In the genomic region with DNA sequence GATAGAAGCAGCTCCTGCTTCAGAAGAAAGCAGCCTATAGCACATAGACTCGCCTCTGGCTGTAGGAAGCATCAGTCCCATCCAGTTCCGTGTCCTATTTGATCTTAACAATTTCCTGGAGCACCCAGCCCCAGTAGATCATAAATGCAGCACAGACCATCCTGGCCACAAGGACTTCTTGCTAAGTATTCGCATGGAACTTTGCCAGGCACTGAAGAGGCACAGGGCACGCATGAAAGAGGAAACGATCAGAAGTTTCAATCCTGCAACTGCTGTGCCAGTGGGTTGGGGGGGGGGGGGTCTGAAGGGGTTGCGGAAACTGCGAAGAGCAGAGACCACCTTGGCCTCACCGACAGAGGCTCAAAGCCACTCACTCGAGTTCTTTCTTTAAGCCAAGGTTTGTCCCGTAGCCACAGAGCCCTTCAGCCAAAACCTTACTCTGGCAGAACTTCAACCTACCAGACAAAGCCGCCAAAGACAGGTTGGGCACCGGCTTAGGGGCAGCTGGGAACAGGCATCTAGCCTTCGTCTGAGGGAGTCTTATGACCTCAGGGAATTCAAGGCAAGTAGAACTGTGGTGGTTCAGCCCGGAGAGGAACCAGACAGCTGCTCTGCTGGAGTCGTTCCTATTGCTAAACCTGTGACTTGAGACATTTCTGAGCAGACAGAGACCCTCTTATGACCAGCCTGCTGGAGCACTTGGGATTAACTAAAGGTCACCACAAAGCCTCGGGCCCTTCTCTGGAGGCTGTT, we compare ENCODE assay signal across 10 mouse cellular contexts. TPM values are rescaled to one million over a fixed set of nuclear protein-coding genes. Genes with fewer than 3 reads are reported as not detected.
DNase-seq lines count a peak whose midpoint lies in the region; ATAC-seq lines count a peak whose summit lies in the region.
"Had no signal": no experiment of that assay in that cellular context is flagged by ENCODE, and none has a peak within 500 bp of the region (broad histone marks: within the 10 kb centered on the region; RNA-seq: fewer than 3 reads in every experiment).

No protein-coding gene starts in this region.

- no peak for ATAC-seq in forebrain, embryonic 16.5 days
- no peak for ATAC-seq in neural tube, embryonic 12.5 days (ENCODE audit: low FRiP score, low read depth)
- ATAC-seq in neural tube, embryonic 15.5 days (ENCODE audit: low FRiP score), result no peak
- ATAC-seq in kidney, embryonic 14.5 days (ENCODE audit: low FRiP score, low TSS enrichment), result no peak

- peaks cover 45% of the 10 kb centered on the region for H3K4me1 ChIP-seq in forebrain, embryonic 10.5 days
- peaks cover 40% of the 10 kb centered on the region for H3K4me1 ChIP-seq in forebrain, embryonic 16.5 days (replicated peaks; ENCODE audit: control insufficient read depth, insufficient read depth, low read length)
- H3K4me1 ChIP-seq in neural tube, embryonic 12.5 days, result peaks cover 29% of the 10 kb centered on the region
- H3K4me1 ChIP-seq in neural tube, embryonic 15.5 days, result peaks cover 40% of the 10 kb centered on the region
- H3K4me1 ChIP-seq in kidney, embryonic 14.5 days (ENCODE audit: control insufficient read depth, insufficient read depth, low read length), result peaks cover 12% of the 10 kb centered on the region

- no peaks in the 10 kb centered on the region for H3K36me3 ChIP-seq in forebrain, embryonic 10.5 days (replicated peaks)
- H3K36me3 ChIP-seq in forebrain, embryonic 16.5 days (ENCODE audit: control insufficient read depth, insufficient read depth), result no peaks in the 10 kb centered on the region
- H3K36me3 ChIP-seq in neural tube, embryonic 12.5 days, result no peaks in the 10 kb centered on the region
- no peaks in the 10 kb centered on the region for H3K36me3 ChIP-seq in neural tube, embryonic 15.5 days
- H3K36me3 ChIP-seq in kidney, embryonic 14.5 days (ENCODE audit: control insufficient read depth, insufficient read depth, low read length), result no peaks in the 10 kb centered on the region
- H3K36me3 ChIP-seq: embryonic facial prominence, embryonic 15.5 days had no signal

- no peak overlapping the region for H3K9ac ChIP-seq in forebrain, embryonic 16.5 days (replicated peaks; ENCODE audit: low read depth, low read length)
- no peak overlapping the region for H3K9ac ChIP-seq in neural tube, embryonic 12.5 days
- H3K9ac ChIP-seq in neural tube, embryonic 15.5 days (replicated peaks), result no peak overlapping the region
- H3K9ac ChIP-seq in kidney, embryonic 14.5 days (ENCODE audit: low read depth, low read length), result 0 out of 2 replicates have a peak overlapping the region, but pooled peaks have one; percentile 31

- no peak for DNase-seq in forebrain, embryonic 10.5 days (ENCODE audit: extremely low spot score, low spot score)
- DNase-seq in ovary, postnatal 14 days (ENCODE audit: low spot score), result no peak
- DNase-seq in urinary bladder, postnatal 10 days (ENCODE audit: low spot score), result no peak
- DNase-seq in thymus, adult 18-20 months, result no peak
- DNase-seq: lung, postnatal 10 days had no signal

- peaks cover 65% of the 10 kb centered on the region for H3K27me3 ChIP-seq in forebrain, embryonic 10.5 days (ENCODE audit: poor library complexity, severe bottlenecking)
- peaks cover 30% of the 10 kb centered on the region for H3K27me3 ChIP-seq in forebrain, embryonic 16.5 days (replicated peaks; ENCODE audit: control insufficient read depth, insufficient read depth, low read length)
- peaks cover 46% of the 10 kb centered on the region for H3K27me3 ChIP-seq in neural tube, embryonic 12.5 days (replicated peaks)
- peaks cover 44% of the 10 kb centered on the region for H3K27me3 ChIP-seq in neural tube, embryonic 15.5 days (replicated peaks)
- H3K27me3 ChIP-seq in kidney, embryonic 14.5 days (ENCODE audit: control insufficient read depth, insufficient read depth, low read length), result peaks cover 29% of the 10 kb centered on the region

- no peak overlapping the region for H3K4me2 ChIP-seq in forebrain, embryonic 16.5 days (ENCODE audit: low read length)
- H3K4me2 ChIP-seq in neural tube, embryonic 12.5 days (replicated peaks), result peak overlapping the region; percentile 74; the same call in 1 of the 2 replicates
- H3K4me2 ChIP-seq in neural tube, embryonic 15.5 days, result no peak overlapping the region
- H3K4me2 ChIP-seq in kidney, embryonic 14.5 days (replicated peaks; ENCODE audit: low read depth, low read length), result no peak overlapping the region

- WGBS in forebrain, embryonic 10.5 days, result 81% methylated on average over 16 of the region's 16 CpGs
- WGBS in forebrain, embryonic 16.5 days, result 64% methylated on average over 16 of the region's 16 CpGs
- 81% methylated on average over 16 of the region's 16 CpGs for WGBS in neural tube, embryonic 12.5 days
- 80% methylated on average over 16 of the region's 16 CpGs for WGBS in neural tube, embryonic 15.5 days
- WGBS in kidney, embryonic 14.5 days, result 82% methylated on average over 16 of the region's 16 CpGs

- no peak overlapping the region for H3K4me3 ChIP-seq in forebrain, embryonic 10.5 days
- H3K4me3 ChIP-seq in forebrain, embryonic 16.5 days (replicated peaks; ENCODE audit: low read length), result no peak overlapping the region
- no peak overlapping the region for H3K4me3 ChIP-seq in neural tube, embryonic 12.5 days
- no peak overlapping the region for H3K4me3 ChIP-seq in neural tube, embryonic 15.5 days (replicated peaks)
- H3K4me3 ChIP-seq in kidney, embryonic 14.5 days (ENCODE audit: low read length), result no peak overlapping the region

- H3K9me3 ChIP-seq in forebrain, embryonic 10.5 days, result no peaks in the 10 kb centered on the region
- no peaks in the 10 kb centered on the region for H3K9me3 ChIP-seq in forebrain, embryonic 16.5 days (ENCODE audit: control insufficient read depth, low read length)
- H3K9me3 ChIP-seq in neural tube, embryonic 12.5 days, result no peaks in the 10 kb centered on the region
- no peaks in the 10 kb centered on the region for H3K9me3 ChIP-seq in neural tube, embryonic 15.5 days (replicated peaks)
- no peaks in the 10 kb centered on the region for H3K9me3 ChIP-seq in kidney, embryonic 14.5 days (ENCODE audit: control insufficient read depth, low read length)
- H3K9me3 ChIP-seq: embryonic facial prominence, embryonic 15.5 days had no signal

- 0 out of 2 replicates have a peak overlapping the region, but pooled peaks have one; percentile 83 for H3K27ac ChIP-seq in forebrain, embryonic 10.5 days
- no peak overlapping the region for H3K27ac ChIP-seq in forebrain, embryonic 16.5 days (ENCODE audit: low read length)
- H3K27ac ChIP-seq in neural tube, embryonic 12.5 days, result no peak overlapping the region
- H3K27ac ChIP-seq in neural tube, embryonic 15.5 days (replicated peaks), result no peak overlapping the region
- H3K27ac ChIP-seq in kidney, embryonic 14.5 days (ENCODE audit: low read depth, low read length), result no peak overlapping the region
- H3K27ac ChIP-seq: embryonic facial prominence, embryonic 15.5 days had no signal

RNA-seq across cellular contexts. Expression of a gene that starts 3.9 kb away (rescaled TPM):
- 4.1 and 5.2 TPM in 2 replicates for polyA plus RNA-seq in forebrain, embryonic 10.5 days (2016; fragmentation: Nextera tagmentation; extraction: Ambion mirVana)
- polyA plus RNA-seq in forebrain, embryonic 16.5 days (2015; fragmentation: Nextera tagmentation; extraction: Ambion mirVana), result 3.8 and 6.4 TPM in 2 replicates
- 4.0 and 4.3 TPM in 2 replicates for polyA plus RNA-seq in neural tube, embryonic 12.5 days (2016; fragmentation: Nextera tagmentation; extraction: Ambion mirVana)
- 4.3 and 6.8 TPM in 2 replicates for polyA plus RNA-seq in neural tube, embryonic 15.5 days (2015; fragmentation: Nextera tagmentation; extraction: Ambion mirVana)
- 4.2 and 5.0 TPM in 2 replicates for polyA plus RNA-seq in kidney, embryonic 14.5 days (2014; fragmentation: Nextera tagmentation; extraction: Ambion mirVana)

RNA-seq across cellular contexts. Expression of a gene that starts 16.6 kb away (rescaled TPM):
- 31.0 and 32.3 TPM in 2 replicates for polyA plus RNA-seq in forebrain, embryonic 10.5 days (2016; fragmentation: Nextera tagmentation; extraction: Ambion mirVana)
- 75.4 and 75.7 TPM in 2 replicates for polyA plus RNA-seq in forebrain, embryonic 16.5 days (2015; fragmentation: Nextera tagmentation; extraction: Ambion mirVana)
- polyA plus RNA-seq in neural tube, embryonic 12.5 days (2016; fragmentation: Nextera tagmentation; extraction: Ambion mirVana), result 51.7 and 53.2 TPM in 2 replicates
- 46.1 and 51.3 TPM in 2 replicates for polyA plus RNA-seq in neural tube, embryonic 15.5 days (2015; fragmentation: Nextera tagmentation; extraction: Ambion mirVana)
- 29.6 and 44.6 TPM in 2 replicates for polyA plus RNA-seq in kidney, embryonic 14.5 days (2014; fragmentation: Nextera tagmentation; extraction: Ambion mirVana)
